Mouse (Mus musculus) sigmoid colon, adult 10 weeks (tissue): ENCODE results near the gene Mns1. TPM values are rescaled to one million over a fixed set of nuclear protein-coding genes. Genes with fewer than 3 reads are reported as not detected.

ENCODE experiments used
- polyA plus RNA-seq: library from polyadenylated mRNA; stranded (reverse); fragments of 350-450 nt; fragmentation: Illumina TruSeq; extraction: RNeasy Lipid Tissue Mini Kit (QIAGEN cat#74804); gene quantifications from one replicate; pipeline ENCODE4 v1.2.3, GENCODE M21; 2014; ENCODE audit warnings: low read depth, low replicate concordance

The Mns1 gene
- polyA plus RNA-seq: 0.98 TPM

DNA sequence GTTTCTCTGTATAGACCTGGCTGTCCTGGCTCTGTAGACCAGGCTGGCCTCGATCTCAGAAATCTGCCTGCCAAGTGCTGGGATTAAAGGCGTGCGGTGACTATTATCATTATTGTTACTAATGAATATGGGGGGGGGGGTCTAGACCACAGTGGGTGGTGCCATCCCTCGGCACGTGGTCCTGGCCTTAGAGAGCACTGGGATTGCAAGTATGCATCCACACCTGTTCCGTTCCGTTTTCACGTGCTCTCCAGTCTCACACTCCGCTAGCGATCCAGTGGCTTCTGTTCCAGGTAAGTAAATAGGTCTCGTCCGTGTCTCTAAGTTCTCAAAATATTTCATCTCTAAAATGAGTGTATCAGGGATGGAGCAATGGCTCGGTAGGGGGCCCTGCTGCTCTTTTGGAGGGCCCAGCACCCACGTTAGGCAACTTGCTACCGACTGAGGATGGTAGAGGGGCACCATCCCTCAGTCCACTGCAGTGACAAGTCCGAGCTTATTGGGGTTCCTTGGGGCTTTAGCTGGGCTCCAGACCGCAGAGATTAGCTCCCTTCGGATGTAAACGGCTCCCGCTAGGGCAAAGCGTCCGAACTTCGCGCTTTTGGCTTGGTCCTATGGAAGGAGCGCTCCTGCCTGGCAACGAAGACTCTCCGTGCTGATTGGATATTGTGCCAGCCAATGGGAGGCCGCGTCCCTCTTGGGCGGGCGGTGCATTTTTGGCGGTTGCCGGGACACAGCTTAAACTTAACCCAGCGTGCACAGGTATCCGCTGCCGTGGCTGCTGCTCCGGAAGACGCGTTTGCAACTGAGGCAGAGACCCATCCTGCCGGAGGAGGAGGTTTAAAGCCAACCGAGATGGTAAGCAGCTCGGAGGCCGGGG, at the start of gene Mns1:
Gene Mns1 (plus strand): TSS at position 190 of the 880 bp plus-strand sequence.

GRCm38 (mm10) chr9:72492194-72492565, 54.4 kb downstream of the Mns1 start, which contains the start of gene Tex9:
Tex9 (minus strand) TSS chr9:72492212.

Other genes starting within 250 kb of the Mns1 start
- gene Zfp280d, start 163.2 kb upstream of the Mns1 start, polyA plus RNA-seq: 84.4 TPM
- 47.8 TPM for gene Tex9, start 54.2 kb downstream of the Mns1 start, polyA plus RNA-seq
- 61.9 TPM for gene Rfx7, start 94.2 kb downstream of the Mns1 start, polyA plus RNA-seq
- gene Nedd4, start 224.3 kb downstream of the Mns1 start, polyA plus RNA-seq: 373 TPM